Mouse (Mus musculus): ENCODE results near the gene Gstt3. TPM values are rescaled to one million over a fixed set of nuclear protein-coding genes. Genes with fewer than 3 reads are reported as not detected.

Gene Gstt3
- total RNA-seq (2021) = 1 to 10 TPM; 5.4 to 6.8 TPM
- long read RNA-seq, experiment 1, partial matches to known transcripts = 0 of 6 reads
- long read RNA-seq, experiment 1, other reads (novel, unspliced or antisense) = 2 of 6 reads
- long read RNA-seq, experiment 2, partial matches to known transcripts = 0 of 2 reads
- long read RNA-seq, experiment 2, other reads (novel, unspliced or antisense) = 0 of 2 reads

GRCm38 (mm10) chr10:75780769-75781578 lies at the start of gene Gstt3, which contains the start of gene Gm20441:
Gene Gstt3, minus strand, starts transcription at chr10:75781414.
Gene Gm20441, minus strand, starts transcription at chr10:75780954.
- DNase-seq (ENCODE audit: low spot score in 2 of 2) = peak; percentile 29 to 60

GRCm38 (mm10) chr10:75830275-75830670 lies 49.1 kb upstream of the Gstt3 start:
- DNase-seq (ENCODE audit: low spot score in 2 of 2) = no peak

GRCm38 (mm10) chr10:75829529-75830274 lies 48.5 kb upstream of the Gstt3 start:
- DNase-seq (ENCODE audit: low spot score in 2 of 2) = no peak

DNA sequence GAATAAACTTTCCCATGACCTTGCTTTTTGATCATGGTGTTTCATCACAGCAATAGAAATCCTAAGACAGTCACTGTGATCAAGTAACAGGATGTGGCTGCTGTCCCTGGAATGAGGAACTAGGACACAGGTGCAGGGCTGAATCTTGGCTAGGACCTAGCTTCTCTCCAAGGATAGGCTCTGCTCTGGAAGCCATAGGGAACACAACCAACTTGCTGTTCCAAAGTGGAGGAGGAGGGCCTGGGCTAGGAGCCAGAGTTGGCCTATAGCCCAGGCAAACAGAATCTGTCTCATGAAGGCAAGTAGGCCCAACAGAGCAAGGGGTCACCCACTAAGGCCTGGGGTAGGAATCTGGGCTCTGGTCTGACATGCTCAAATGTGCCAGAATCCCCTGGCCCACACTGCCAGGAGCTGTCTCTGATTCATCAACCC lies 47.3 kb upstream of the Gstt3 start:
- peak; percentile 39 to 71 for DNase-seq (ENCODE audit: low spot score in 2 of 2)

DNA sequence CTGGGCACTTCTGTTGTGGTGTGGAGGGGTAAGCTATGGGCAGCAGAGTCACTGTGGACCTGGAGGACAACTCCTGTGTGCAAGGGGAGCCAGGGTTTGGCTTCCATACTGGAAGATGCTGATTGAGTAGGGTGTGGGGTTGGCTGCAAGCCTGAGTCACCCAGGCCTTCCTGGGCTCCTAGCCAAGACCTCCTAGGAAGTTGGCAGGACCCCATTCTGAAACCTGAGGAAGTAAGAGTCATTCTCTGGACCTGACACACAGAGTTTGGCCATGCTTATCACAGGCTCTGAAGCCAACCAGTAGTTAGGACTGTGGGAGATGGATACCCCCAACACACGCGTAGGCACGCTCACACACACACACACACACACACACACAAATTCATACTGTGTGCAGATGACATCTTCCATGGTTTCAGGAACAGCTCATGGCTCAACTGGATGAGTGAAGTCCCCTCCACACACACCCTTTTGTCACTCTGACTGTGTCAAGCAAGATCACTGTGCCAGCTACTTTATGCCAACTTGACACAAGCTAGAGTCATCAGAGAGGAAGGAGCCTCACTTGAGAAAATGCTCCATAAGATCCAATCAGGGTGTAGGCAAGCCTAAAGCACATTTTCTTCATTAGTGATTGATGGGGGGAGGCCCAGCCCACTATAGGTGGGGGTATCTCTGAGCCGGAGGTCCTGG lies 46.6 kb upstream of the Gstt3 start:
- DNase-seq (ENCODE audit: low spot score in 2 of 2) = peak; percentile 46 to 60

DNA sequence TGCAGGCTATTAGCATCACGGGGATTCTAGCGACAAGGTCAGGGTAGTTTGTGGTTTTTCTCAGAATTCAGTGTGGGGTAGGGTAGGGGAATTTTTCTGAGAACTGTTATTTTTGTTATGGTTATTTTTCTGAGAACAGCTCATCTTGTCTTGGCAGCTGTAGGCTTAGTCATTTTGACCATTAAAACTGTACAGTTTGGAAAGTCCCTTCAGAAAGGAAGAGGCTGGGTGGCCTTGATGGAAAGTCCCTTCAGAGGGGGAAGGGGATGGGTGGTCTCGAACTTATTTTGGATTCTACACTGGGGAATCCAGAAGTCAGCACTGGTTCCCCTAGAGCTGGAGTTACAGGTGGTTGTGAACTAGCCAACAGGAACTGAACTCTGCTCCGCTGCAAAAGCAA lies 43.3 kb upstream of the Gstt3 start:
- DNase-seq (ENCODE audit: low spot score in 2 of 2) = no peak

- no peak for DNase-seq (ENCODE audit: low spot score in 2 of 2)
Observed at GRCm38 (mm10) chr10:75823782-75824181, 42.6 kb upstream of the Gstt3 start.

- no peak for DNase-seq (ENCODE audit: low spot score in 2 of 2)
Observed at GRCm38 (mm10) chr10:75822443-75822842, 41.2 kb upstream of the Gstt3 start, which contains the start of gene Gstt4. Gene Gstt4, minus strand, starts transcription at chr10:75822543.

GRCm38 (mm10) chr10:75819882-75820281 lies 38.7 kb upstream of the Gstt3 start:
- DNase-seq (ENCODE audit: low spot score in 2 of 2) = no peak

DNA sequence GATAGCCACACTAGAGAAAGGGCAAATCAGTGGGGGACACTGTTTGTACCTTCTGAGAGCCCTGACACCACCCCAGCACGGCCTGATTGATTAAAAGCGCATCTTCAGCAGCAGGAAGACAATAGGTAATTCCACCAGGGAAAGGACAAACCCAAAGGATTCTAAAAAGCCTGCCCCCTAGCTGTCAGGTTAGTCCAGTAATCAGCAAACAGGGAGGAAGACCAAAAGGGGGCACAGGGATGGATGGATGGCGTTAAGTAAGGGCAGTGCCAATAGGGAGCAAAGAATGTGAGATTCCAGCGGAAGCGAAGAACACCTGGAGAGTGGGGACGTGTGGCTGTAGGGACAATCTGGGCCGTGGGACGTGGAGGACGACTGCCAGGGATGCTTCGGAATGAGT lies 37.4 kb upstream of the Gstt3 start:
- no peak for DNase-seq (ENCODE audit: low spot score in 2 of 2)

GRCm38 (mm10) chr10:75804217-75804616 lies 23.0 kb upstream of the Gstt3 start:
- DNase-seq (ENCODE audit: low spot score in 2 of 2) = no peak

DNA sequence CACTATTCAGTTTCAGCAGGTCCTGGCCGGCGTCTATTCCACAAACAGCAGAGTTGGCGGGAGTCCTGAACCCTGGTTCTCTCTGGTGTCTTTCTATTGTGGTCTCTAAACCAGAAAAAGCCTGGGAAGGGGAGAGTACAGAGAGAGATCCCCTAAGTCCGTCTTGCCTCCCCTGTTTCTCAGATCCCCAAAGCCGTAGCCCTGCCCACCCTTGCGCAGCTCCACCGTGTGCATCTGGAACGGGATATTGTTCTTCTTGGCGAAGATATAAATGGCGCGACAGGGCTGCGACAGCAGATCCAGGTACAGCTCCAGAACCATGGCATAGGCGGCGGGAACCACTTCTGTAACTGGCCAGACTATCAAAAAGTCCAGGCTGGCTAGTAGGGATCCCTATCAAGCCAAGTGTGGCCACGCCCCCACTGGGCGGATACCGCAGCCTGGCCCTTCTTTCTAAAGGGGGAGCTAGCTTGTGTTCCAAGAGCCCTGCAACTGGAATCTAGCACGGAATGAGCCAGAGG lies 17.0 kb upstream of the Gstt3 start, which contains the start of gene Gstt1:
Gstt1 (minus strand) TSS at position 409 of the 521 bp plus-strand sequence.
- peak in 1 of 2 experiments; percentile 68 for DNase-seq (ENCODE audit: low spot score in 2 of 2)

GRCm38 (mm10) chr10:75797619-75798175 lies 16.5 kb upstream of the Gstt3 start:
- DNase-seq (ENCODE audit: low spot score in 2 of 2) = peak in 1 of 2 experiments; percentile 56

DNA sequence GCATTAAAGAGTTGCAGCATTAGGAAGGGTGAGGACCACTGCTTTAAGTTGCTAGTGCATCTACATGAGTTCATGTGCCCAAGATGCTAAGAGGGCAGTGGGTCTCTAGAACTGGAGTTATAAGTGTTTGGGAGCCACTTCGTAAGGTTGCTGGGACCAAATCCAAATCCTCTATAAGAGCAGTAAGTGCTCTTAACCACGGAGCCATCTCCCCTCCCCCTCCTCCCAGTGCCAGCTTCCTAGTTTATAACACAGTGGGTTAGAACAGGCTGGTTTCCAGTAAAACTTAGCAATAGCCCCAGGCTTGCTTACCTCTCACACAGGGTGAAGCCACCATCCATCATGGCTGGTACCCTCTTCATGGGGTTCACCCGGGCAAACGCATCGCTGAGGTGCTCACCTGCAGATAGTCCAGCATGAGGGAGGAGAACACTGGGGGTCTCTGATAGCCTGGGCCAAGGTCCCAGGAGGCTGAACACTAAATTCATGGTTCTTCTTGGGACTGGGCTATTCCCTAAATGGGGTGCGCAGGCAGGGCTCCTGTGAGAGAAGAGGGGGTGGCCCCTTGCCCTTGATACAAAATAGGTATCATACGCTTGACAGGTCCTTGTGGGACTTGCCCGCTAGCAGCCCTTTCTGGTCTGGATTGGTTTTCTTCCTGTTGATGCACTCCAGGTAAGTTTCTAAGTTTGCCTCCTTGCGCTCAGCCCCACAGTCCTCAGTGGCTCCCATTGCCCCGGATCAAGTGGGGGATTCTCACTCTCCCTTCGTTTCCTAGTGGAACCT lies 15.7 kb upstream of the Gstt3 start:
- DNase-seq (ENCODE audit: low spot score in 2 of 2) = no peak

GRCm38 (mm10) chr10:75794880-75795279 lies 13.7 kb upstream of the Gstt3 start:
- DNase-seq (ENCODE audit: low spot score in 2 of 2) = no peak

GRCm38 (mm10) chr10:75790773-75791172 lies 9.6 kb upstream of the Gstt3 start:
- no peak for DNase-seq (ENCODE audit: low spot score in 2 of 2)

- DNase-seq (ENCODE audit: low spot score in 2 of 2) = no peak
Observed at GRCm38 (mm10) chr10:75789841-75790240, 8.6 kb upstream of the Gstt3 start.

- DNase-seq (ENCODE audit: low spot score in 2 of 2) = no peak
Observed at GRCm38 (mm10) chr10:75789081-75789735, 8.0 kb upstream of the Gstt3 start.

- DNase-seq (ENCODE audit: low spot score in 2 of 2) = no peak
Observed at GRCm38 (mm10) chr10:75788277-75788676, 7.1 kb upstream of the Gstt3 start.

All from gastrocnemius, postnatal 4 days (tissue).